Mouse (Mus musculus) c-Kit-negative CD71-positive TER-119-positive erythroid progenitor cells, embryonic 14.5 days (primary cell): ENCODE measurements around the gene Nit2.
"Not testable (repeated sequence)": the region's sequence is repeated elsewhere in the genome, so short reads cannot be mapped to it uniquely, and the experiment has no call there.

ENCODE experiments used
- DNase-seq: peaks from one replicate; pipeline ENCODE4 v3.0.0-alpha.2; 2013; ENCODE audit warnings: low read depth, low spot score

The Nit2 gene

GRCm38 (mm10) chr16:57166611-57167513 lies at the start of gene Nit2:
Gene Nit2, minus strand, starts transcription at chr16:57167341.
- peak; percentile 78 for DNase-seq

GRCm38 (mm10) chr16:57215957-57216356 lies 48.8 kb upstream of the Nit2 start:
- DNase-seq = no peak

- no peak for DNase-seq
Measured at GRCm38 (mm10) chr16:57211037-57211436, 43.9 kb upstream of the Nit2 start.

GRCm38 (mm10) chr16:57208342-57208741 lies 41.2 kb upstream of the Nit2 start:
- DNase-seq = no peak

- no peak for DNase-seq
Measured at GRCm38 (mm10) chr16:57197281-57197680, 30.1 kb upstream of the Nit2 start.

GRCm38 (mm10) chr16:57196590-57196989 lies 29.4 kb upstream of the Nit2 start:
- DNase-seq = no peak

GRCm38 (mm10) chr16:57191214-57191613 lies 24.1 kb upstream of the Nit2 start:
- DNase-seq = no peak

GRCm38 (mm10) chr16:57190390-57190789 lies 23.2 kb upstream of the Nit2 start:
- DNase-seq = no peak

GRCm38 (mm10) chr16:57189493-57189892 lies 22.4 kb upstream of the Nit2 start:
- no peak for DNase-seq

GRCm38 (mm10) chr16:57186618-57187017 lies 19.5 kb upstream of the Nit2 start:
- no peak for DNase-seq

GRCm38 (mm10) chr16:57182037-57182436 lies 14.9 kb upstream of the Nit2 start:
- DNase-seq = no peak

- no peak for DNase-seq
Measured at GRCm38 (mm10) chr16:57181180-57181579, 14.0 kb upstream of the Nit2 start.

GRCm38 (mm10) chr16:57177664-57178063 lies 10.5 kb upstream of the Nit2 start:
- DNase-seq = no peak

- peak; percentile 38 for DNase-seq
Measured at GRCm38 (mm10) chr16:57177254-57177653, 10.1 kb upstream of the Nit2 start.

- no peak for DNase-seq
Measured at GRCm38 (mm10) chr16:57176276-57176675, 9.1 kb upstream of the Nit2 start.

- DNase-seq = no peak
Measured at GRCm38 (mm10) chr16:57175751-57176150, 8.6 kb upstream of the Nit2 start.

- not testable (repeated sequence) for DNase-seq
Measured at GRCm38 (mm10) chr16:57174480-57174879, 7.3 kb upstream of the Nit2 start.

GRCm38 (mm10) chr16:57171570-57171969 lies 4.4 kb upstream of the Nit2 start:
- no peak for DNase-seq

- no peak for DNase-seq
Measured at GRCm38 (mm10) chr16:57171161-57171560, 4.0 kb upstream of the Nit2 start.

GRCm38 (mm10) chr16:57168236-57168635 lies 1.1 kb upstream of the Nit2 start:
- no peak for DNase-seq

GRCm38 (mm10) chr16:57167514-57167912 lies 372 bp upstream of the Nit2 start:
- no peak for DNase-seq

- no peak for DNase-seq
Measured at GRCm38 (mm10) chr16:57166086-57166485, 1.1 kb downstream of the Nit2 start.

- no peak for DNase-seq
Measured at GRCm38 (mm10) chr16:57165157-57165556, 2.0 kb downstream of the Nit2 start.
